Mouse (Mus musculus) CH12.LX (cell line): ENCODE measurements around the gene Tnfrsf26. TPM values are rescaled to one million over a fixed set of nuclear protein-coding genes. Genes with fewer than 3 reads are reported as not detected.

ENCODE experiments used
- DNase-seq: peaks from one replicate; pipeline ENCODE4 v3.0.0-alpha.2; 2013; ENCODE audit errors: extremely low read depth
- H3K27ac ChIP-seq: 2 replicates; pipeline ENCODE4 v1.5.1; 2012; ENCODE audit warnings: low read depth, mild to moderate bottlenecking, control low read depth, moderate library complexity; ENCODE audit not compliant: insufficient read depth
- H3K27me3 ChIP-seq: replicated peaks from 2 replicates; pipeline ENCODE3; 2012; ENCODE audit warnings: inconsistent platforms
- H3K36me3 ChIP-seq, 2 experiments: replicated peaks in 1 of 2; 2 replicates each; pipeline versions ENCODE3 to v1.6.1; 2012; ENCODE audit warnings: inconsistent platforms in 1 of 2, low read length in 1 of 2, mild to moderate bottlenecking in 1 of 2, mixed read lengths in 1 of 2, moderate library complexity in 1 of 2; ENCODE audit not compliant: control insufficient read depth in 1 of 2, insufficient read depth in 1 of 2
- H3K4me1 ChIP-seq, 2 experiments: 2 replicates each; pipeline ENCODE4 v1.6.1; 2012; ENCODE audit warnings: inconsistent platforms in 1 of 2, moderate library complexity in 1 of 2; ENCODE audit not compliant: insufficient read depth in 2 of 2, control insufficient read depth in 1 of 2
- H3K4me2 ChIP-seq: 2 replicates; pipeline ENCODE4 v1.6.1; 2012; ENCODE audit warnings: low read depth, mild to moderate bottlenecking, control low read depth; ENCODE audit not compliant: poor library complexity, insufficient read depth, severe bottlenecking
- H3K4me3 ChIP-seq, 3 experiments: fragments of 150-350 bp in 1 of 3; sonication (generic) in 1 of 3; replicated peaks in 1 of 3; 2 replicates each; pipeline versions ENCODE3 to v1.5.1; 2011 to 2012; ENCODE audit warnings: low read depth in 2 of 3, low read length in 2 of 3, mild to moderate bottlenecking in 2 of 3, moderate library complexity in 2 of 3, control low read depth in 1 of 3, improper control_type of control experiment in 1 of 3, inconsistent platforms in 1 of 3, mixed read lengths in 1 of 3; ENCODE audit not compliant: poor library complexity in 1 of 3
- H3K79me2 ChIP-seq: replicated peaks from 2 replicates; pipeline ENCODE4 v1.6.1; 2012; ENCODE audit warnings: mild to moderate bottlenecking, moderate library complexity; ENCODE audit not compliant: control insufficient read depth, poor library complexity, insufficient read depth, severe bottlenecking; ENCODE audit errors: extremely low read depth
- H3K9ac ChIP-seq: 2 replicates; pipeline ENCODE4 v1.6.1; 2012; ENCODE audit warnings: low read depth, mild to moderate bottlenecking, control low read depth, moderate library complexity; ENCODE audit not compliant: insufficient read depth
- H3K9me3 ChIP-seq: replicated peaks from 2 replicates; pipeline ENCODE3; 2012; ENCODE audit warnings: low read length, inconsistent platforms, mixed read lengths
- CHD1 ChIP-seq: IDR thresholded peaks from 2 replicates; pipeline ENCODE4 v1.6.1; 2012; ENCODE audit warnings: low read depth, low read length, improper control_type of control experiment, inconsistent platforms
- CHD2 ChIP-seq: IDR thresholded peaks from 2 replicates; pipeline ENCODE4 v1.6.1; 2011; ENCODE audit warnings: low read length, improper control_type of control experiment
- CTCF ChIP-seq, 2 experiments: IDR thresholded peaks in 1 of 2; conservative IDR thresholded peaks in 1 of 2; 2 replicates each; pipeline ENCODE4 v1.5.1; 2011 to 2012; ENCODE audit warnings: low read depth in 2 of 2, low read length in 2 of 2, improper control_type of control experiment in 1 of 2, inconsistent platforms in 1 of 2, mild to moderate bottlenecking in 1 of 2, moderate library complexity in 1 of 2
- E2F4 ChIP-seq: IDR thresholded peaks from 2 replicates; pipeline ENCODE4 v1.6.1; 2011; ENCODE audit warnings: low read depth, low read length, improper control_type of control experiment; ENCODE audit not compliant: insufficient replicate concordance
- ELF1 ChIP-seq: IDR thresholded peaks from 2 replicates; pipeline ENCODE4 v1.6.1; 2014; ENCODE audit warnings: low read depth, mild to moderate bottlenecking, inconsistent platforms, low read length, improper control_type of control experiment
- ETS1 ChIP-seq: conservative IDR thresholded peaks from 2 replicates; pipeline ENCODE4 v1.6.1; 2012; ENCODE audit warnings: low read depth, mild to moderate bottlenecking, inconsistent platforms, low read length, improper control_type of control experiment, moderate library complexity
- HCFC1 ChIP-seq: IDR thresholded peaks from 2 replicates; pipeline ENCODE4 v1.6.1; 2012; ENCODE audit warnings: low read depth, mild to moderate bottlenecking, inconsistent platforms, low read length, improper control_type of control experiment
- IRF4 ChIP-seq: IDR thresholded peaks from 2 replicates; pipeline ENCODE4 v1.6.1; 2014; ENCODE audit warnings: low read depth, mild to moderate bottlenecking, inconsistent platforms, low read length, improper control_type of control experiment
- JUN ChIP-seq: IDR thresholded peaks from 2 replicates; pipeline ENCODE4 v1.6.1; 2011; ENCODE audit warnings: low read depth, mild to moderate bottlenecking, low read length, improper control_type of control experiment, moderate library complexity; ENCODE audit not compliant: insufficient read depth
- JUND ChIP-seq: conservative IDR thresholded peaks from 2 replicates; pipeline ENCODE4 v1.6.1; 2011; ENCODE audit warnings: low read depth, low read length, improper control_type of control experiment
- KAT2A ChIP-seq: IDR thresholded peaks from 2 replicates; pipeline ENCODE4 v1.6.1; 2012; ENCODE audit warnings: low read length, improper control_type of control experiment, inconsistent platforms; ENCODE audit not compliant: insufficient replicate concordance
- MAFK ChIP-seq: IDR thresholded peaks from 2 replicates; pipeline ENCODE4 v1.6.1; 2011; ENCODE audit warnings: low read length, improper control_type of control experiment; ENCODE audit not compliant: insufficient replicate concordance
- MAX ChIP-seq: IDR thresholded peaks from 2 replicates; pipeline ENCODE4 v1.6.1; 2011; ENCODE audit warnings: low read length, improper control_type of control experiment
- MAZ ChIP-seq: IDR thresholded peaks from 2 replicates; pipeline ENCODE4 v1.6.1; 2012; ENCODE audit warnings: low read depth, mild to moderate bottlenecking, inconsistent platforms, low read length, improper control_type of control experiment, moderate library complexity
- MEF2A ChIP-seq: IDR thresholded peaks from 2 replicates; pipeline ENCODE4 v1.6.1; 2014; ENCODE audit warnings: low read depth, mild to moderate bottlenecking, inconsistent platforms, low read length, improper control_type of control experiment, borderline replicate concordance
- MXI1 ChIP-seq: IDR thresholded peaks from 2 replicates; pipeline ENCODE4 v1.6.1; 2011; ENCODE audit warnings: mild to moderate bottlenecking, low read depth, low read length, improper control_type of control experiment
- MYC ChIP-seq: IDR thresholded peaks from 2 replicates; pipeline ENCODE4 v1.6.1; 2011; ENCODE audit warnings: low read depth, mild to moderate bottlenecking, improper control_type of control experiment, low read length
- NELFE ChIP-seq: IDR thresholded peaks from 2 replicates; pipeline ENCODE4 v1.6.1; 2011; ENCODE audit warnings: low read depth, low read length, improper control_type of control experiment
- NRF1 ChIP-seq: IDR thresholded peaks from 2 replicates; pipeline ENCODE4 v1.6.1; 2014; ENCODE audit warnings: low read depth, mild to moderate bottlenecking, inconsistent platforms, low read length, improper control_type of control experiment, moderate library complexity
- POLR2AphosphoS2 ChIP-seq: IDR thresholded peaks from 2 replicates; pipeline ENCODE4 v1.6.1; 2011; ENCODE audit warnings: low read depth, low read length, improper control_type of control experiment
- RAD21 ChIP-seq: IDR thresholded peaks from 2 replicates; pipeline ENCODE4 v1.6.1; 2011; ENCODE audit warnings: low read depth, mild to moderate bottlenecking, low read length, improper control_type of control experiment, moderate library complexity
- SIN3A ChIP-seq: IDR thresholded peaks from 2 replicates; pipeline ENCODE4 v1.6.1; 2012; ENCODE audit warnings: low read length, improper control_type of control experiment, inconsistent platforms
- SMC3 ChIP-seq: IDR thresholded peaks from 2 replicates; pipeline ENCODE4 v1.6.1; 2011; ENCODE audit warnings: low read depth, low read length, improper control_type of control experiment
- TBP ChIP-seq: conservative IDR thresholded peaks from 2 replicates; pipeline ENCODE4 v1.6.1; 2011; ENCODE audit warnings: low read depth, low read length, improper control_type of control experiment
- TCF12 ChIP-seq: IDR thresholded peaks from 2 replicates; pipeline ENCODE4 v1.6.1; 2014; ENCODE audit warnings: low read depth, mild to moderate bottlenecking, inconsistent platforms, low read length, improper control_type of control experiment
- UBTF ChIP-seq: IDR thresholded peaks from 2 replicates; pipeline ENCODE4 v1.6.1; 2012; ENCODE audit warnings: low read depth, mild to moderate bottlenecking, inconsistent platforms, low read length, improper control_type of control experiment, moderate library complexity
- ZC3H11A ChIP-seq: IDR thresholded peaks from 2 replicates; pipeline ENCODE4 v1.6.1; 2012; ENCODE audit warnings: low read depth, mild to moderate bottlenecking, inconsistent platforms, low read length, improper control_type of control experiment
- ZMIZ1 ChIP-seq: IDR thresholded peaks from 2 replicates; pipeline ENCODE4 v1.6.1; 2012; ENCODE audit warnings: low read depth, mild to moderate bottlenecking, inconsistent platforms, low read length, improper control_type of control experiment
- dilution Hi-C: fragments of 300-500 bp; cut with MboI; formaldehyde crosslinking; loops from 2 replicates; pipeline ENCODE4 v1.14.3; 2020; ENCODE audit warnings: low sequenced_read_pairs; ENCODE audit not compliant: extremely low pct_unique_long_range_greater_than_20kb, extremely low pct_ligation_motif_present
- in situ Hi-C: fragments of 300-500 bp; cut with MboI; formaldehyde crosslinking; loops from 3 replicates; pipeline ENCODE4 v1.14.3; 2019; ENCODE audit warnings: low sequenced_read_pairs, low pct_ligation_motif_present, low pct_unique_long_range_greater_than_20kb, mixed read lengths
- polyA plus RNA-seq: library from polyadenylated mRNA; unstranded; fragments of >175 nt; gene quantifications from 2 replicates; pipeline ENCODE4 v1.2.1, GENCODE M21; 2012; ENCODE audit warnings: low read depth; ENCODE audit not compliant: insufficient read length
- total RNA-seq, 2 experiments: library from RNA; depleted of rRNA; stranded (reverse); fragments of 300-350 nt in 1 of 2; fragments of >200 nt in 1 of 2; gene quantifications; 2 replicates each; pipeline ENCODE4 v1.2.3; 2012 to 2014

Gene Tnfrsf26
- total and polyA plus RNA-seq, 3 experiments: 5.7 to 8.3 (median 8.3) TPM

- H3K27ac ChIP-seq: no peak overlapping the region
- dilution Hi-C loops: no loop called here
- no peaks in the 10 kb centered on the region for H3K9me3 ChIP-seq
- H3K27me3 ChIP-seq: peaks cover 3% of the 10 kb centered on the region
- no peak for DNase-seq
- peaks cover 25 to 34% of the 10 kb centered on the region in 2 experiments for H3K36me3 ChIP-seq
- in situ Hi-C loops: no loop called here
- H3K79me2 ChIP-seq: peaks cover 46% of the 10 kb centered on the region
- peak overlapping the region; percentile 91 for H3K4me2 ChIP-seq
- H3K9ac ChIP-seq: peak overlapping the region; percentile 67
- no peak for TF ChIP-seq MAFK
- no peak for TF ChIP-seq E2F4
- TF ChIP-seq MAZ: peak; percentile 51; the same call in 1 of the 2 replicates
- 0 out of 2 replicates have a peak, but pooled peaks have one; percentile 1 for TF ChIP-seq IRF4
- peak overlapping the region; percentile 56 to 100 (median 58) for H3K4me3 ChIP-seq
- peaks cover 17 to 38% of the 10 kb centered on the region in 2 experiments for H3K4me1 ChIP-seq
These were observed 28.2 kb downstream of the Tnfrsf26 start for GRCm38 (mm10) chr7:143600231-143600740.

GRCm38 (mm10) chr7:143599428-143600230 is 28.9 kb downstream of the Tnfrsf26 start, which contains the start of gene Cars:
Gene Cars (minus strand): TSS chr7:143600090.
- Histone ChIP-seq H3K9ac (peak within 1 kb of the TSS; percentile 67), H3K4me2 (peak within 1 kb of the TSS; percentile 91), H3K4me3 (peak within 1 kb of the TSS; percentile 75 to 100 (median 100)), H3K27ac (peak within 1 kb of the TSS; percentile 33), H3K36me3 (peaks cover 32 to 41% of the 10 kb centered on the region in 2 experiments), H3K9me3 (no peaks in the 10 kb centered on the region), H3K4me1 (peaks cover 17 to 45% of the 10 kb centered on the region in 2 experiments), H3K27me3 (peaks cover 3% of the 10 kb centered on the region), H3K79me2 (peaks cover 53% of the 10 kb centered on the region)
- dilution Hi-C loops: no loop called here
- DNase-seq: peak; percentile 99
- in situ Hi-C loops: loop anchor here (5.0 kb wide), 2 partner anchors 93 to 163 kb away; no protein-coding TSS in a partner anchor
- TF ChIP-seq TBP: 0 out of 2 replicates have a peak, but pooled peaks have one; percentile 43
- no peak for TF ChIP-seq SMC3
- peak; percentile 89 for TF ChIP-seq ELF1
- TF ChIP-seq MYC: peak; percentile 29; the same call in 1 of the 2 replicates
- peak; percentile 87 for TF ChIP-seq NELFE
- no peak for TF ChIP-seq CHD2
- TF ChIP-seq KAT2A: peak; percentile 48; the same call in 1 of the 2 replicates
- peak; percentile 77; the same call in 1 of the 2 replicates for TF ChIP-seq MAX
- peak; percentile 56 for TF ChIP-seq NRF1
- TF ChIP-seq ZMIZ1: peak; percentile 87
- TF ChIP-seq SIN3A: peak; percentile 99
- TF ChIP-seq HCFC1: peak; percentile 87
- TF ChIP-seq CTCF (conservative IDR thresholded peaks at IDR 0.05 in 1 of 2, IDR thresholded peaks at IDR 0.05 in 1 of 2; ENCODE audit: low read depth in 2 of 2, low read length in 2 of 2): no peak
- TF ChIP-seq E2F4: no peak
- TF ChIP-seq RAD21: no peak
- TF ChIP-seq ETS1: no peak
- no peak for TF ChIP-seq ZC3H11A
- no peak for TF ChIP-seq CHD1
- TF ChIP-seq POLR2AphosphoS2: peak; percentile 91; the same call in 1 of the 2 replicates
- TF ChIP-seq JUN: no peak
- no peak for TF ChIP-seq UBTF
- peak; percentile 97 for TF ChIP-seq MXI1
- TF ChIP-seq TCF12: peak; percentile 89
- TF ChIP-seq MEF2A: peak; percentile 41; the same call in 1 of the 2 replicates
- 0 out of 2 replicates have a peak, but pooled peaks have one; percentile 50 for TF ChIP-seq MAZ
- TF ChIP-seq IRF4: peak; percentile 40
- TF ChIP-seq JUND: no peak
